Mouse (Mus musculus): ENCODE measurements around the gene Cdrt4.

GRCm38 (mm10) chr11:62943538-62943937 is 7.5 kb upstream of the Cdrt4 start:
- TF ChIP-seq CTCF (IDR thresholded peaks at IDR 0.05 in 2 of 3, conservative IDR thresholded peaks at IDR 0.05 in 1 of 3; ENCODE audit: control insufficient read depth in 1 of 3, insufficient read depth in 1 of 3, low read depth in 2 of 3, low read length in 3 of 3, poor library complexity in 1 of 3, severe bottlenecking in 1 of 3) = no peak
- TF ChIP-seq GATA1 (IDR thresholded peaks at IDR 0.05; ENCODE audit: low read depth, low read length) = no peak
- TF ChIP-seq NELFE (IDR thresholded peaks at IDR 0.05; ENCODE audit: low read depth, low read length) = no peak
- TF ChIP-seq POLR2A (IDR thresholded peaks at IDR 0.05; ENCODE audit: control insufficient read depth in 1 of 2, insufficient read depth in 1 of 2, low read depth in 1 of 2, low read length in 2 of 2, poor library complexity in 1 of 2) = no peak
- no peak for TF ChIP-seq EP300 (IDR thresholded peaks at IDR 0.05; ENCODE audit: low read depth in 1 of 2, low read length in 2 of 2)
- no peak for TF ChIP-seq UBTF (IDR thresholded peaks at IDR 0.05; ENCODE audit: borderline replicate concordance, insufficient read depth, low read depth, low read length)
- TF ChIP-seq MYC (IDR thresholded peaks at IDR 0.05; ENCODE audit: low read depth, low read length) = no peak
- no peak for TF ChIP-seq USF1 (IDR thresholded peaks at IDR 0.05; ENCODE audit: low read depth, low read length)
- no peak for TF ChIP-seq MXI1 (IDR thresholded peaks at IDR 0.05; ENCODE audit: low read depth, low read length)
- TF ChIP-seq ZNF384 (IDR thresholded peaks at IDR 0.05; ENCODE audit: low read depth, low read length) = no peak
- TF ChIP-seq MAX (IDR thresholded peaks at IDR 0.05; ENCODE audit: low read length) = no peak
- no peak for TF ChIP-seq CHD2 (IDR thresholded peaks at IDR 0.05; ENCODE audit: low read length)
- no peak for TF ChIP-seq MAFK (IDR thresholded peaks at IDR 0.05; ENCODE audit: borderline replicate concordance, low read depth, low read length)
- TF ChIP-seq TCF12 (IDR thresholded peaks at IDR 0.05; ENCODE audit: low read depth, low read length) = no peak
